Mouse (Mus musculus) adrenal gland, postnatal 25 days (tissue): ENCODE measurements around the gene Cldn16. TPM values are rescaled to one million over a fixed set of nuclear protein-coding genes. Genes with fewer than 3 reads are reported as not detected.
"Not testable (repeated sequence)": the region's sequence is repeated elsewhere in the genome, so short reads cannot be mapped to it uniquely, and the experiment has no call there.

Experiments
- DNase-seq: peaks from one replicate; pipeline ENCODE4 v3.0.0; 2021; ENCODE audit warnings: mixed read lengths
- long read RNA-seq: library from polyadenylated mRNA; stranded (forward); transcript quantifications from one replicate; pipeline ENCODE4 v2.0.0, GENCODE M21; 2021
- total RNA-seq: library from RNA; stranded (reverse); gene quantifications from 2 replicates; pipeline ENCODE4 v1.2.3, GENCODE M21; 2021

Gene Cldn16
- not detected in 2 replicates for total RNA-seq
- long read RNA-seq: 0 reads

- no peak for DNase-seq
Measured at GRCm38 (mm10) chr16:26462835-26463234, at the start of gene Cldn16. Cldn16 (plus strand) TSS chr16:26463135.

GRCm38 (mm10) chr16:26418616-26419015 lies 44.3 kb upstream of the Cldn16 start:
- DNase-seq: no peak

GRCm38 (mm10) chr16:26422078-26422477 lies 40.9 kb upstream of the Cldn16 start:
- DNase-seq: no peak

- DNase-seq: no peak
Measured at GRCm38 (mm10) chr16:26430246-26430645, 32.7 kb upstream of the Cldn16 start.

- DNase-seq: no peak
Measured at GRCm38 (mm10) chr16:26433486-26433885, 29.4 kb upstream of the Cldn16 start.

- no peak for DNase-seq
Measured at GRCm38 (mm10) chr16:26440031-26440430, 22.9 kb upstream of the Cldn16 start.

- DNase-seq: no peak
Measured at GRCm38 (mm10) chr16:26441156-26441555, 21.8 kb upstream of the Cldn16 start.

- no peak for DNase-seq
Measured at GRCm38 (mm10) chr16:26444843-26445242, 18.1 kb upstream of the Cldn16 start.

GRCm38 (mm10) chr16:26447594-26447993 lies 15.3 kb upstream of the Cldn16 start:
- no peak for DNase-seq

GRCm38 (mm10) chr16:26454163-26454562 lies 8.8 kb upstream of the Cldn16 start:
- DNase-seq: no peak

- DNase-seq: no peak
Measured at GRCm38 (mm10) chr16:26456182-26456581, 6.8 kb upstream of the Cldn16 start.

GRCm38 (mm10) chr16:26466535-26466934 lies 3.6 kb downstream of the Cldn16 start:
- DNase-seq: no peak

- DNase-seq: no peak
Measured at GRCm38 (mm10) chr16:26471254-26471653, 8.3 kb downstream of the Cldn16 start.

GRCm38 (mm10) chr16:26495721-26496120 lies 32.8 kb downstream of the Cldn16 start:
- no peak for DNase-seq

GRCm38 (mm10) chr16:26499705-26500104 lies 36.8 kb downstream of the Cldn16 start:
- DNase-seq: not testable (repeated sequence)

- no peak for DNase-seq
Measured at GRCm38 (mm10) chr16:26500738-26501137, 37.8 kb downstream of the Cldn16 start.

GRCm38 (mm10) chr16:26504961-26505360 lies 42.0 kb downstream of the Cldn16 start:
- DNase-seq: no peak

GRCm38 (mm10) chr16:26519596-26519995 lies 56.7 kb downstream of the Cldn16 start:
- no peak for DNase-seq

- no peak for DNase-seq
Measured at GRCm38 (mm10) chr16:26525832-26526231, 62.9 kb downstream of the Cldn16 start.

GRCm38 (mm10) chr16:26526669-26527068 lies 63.7 kb downstream of the Cldn16 start, which contains the start of gene Tmem207:
Tmem207 (minus strand) TSS chr16:26526769.
- no peak for DNase-seq

GRCm38 (mm10) chr16:26527931-26528666 lies 65.2 kb downstream of the Cldn16 start:
- no peak for DNase-seq

GRCm38 (mm10) chr16:26530451-26530850 lies 67.5 kb downstream of the Cldn16 start:
- DNase-seq: no peak

- no peak for DNase-seq
Measured at GRCm38 (mm10) chr16:26532287-26532686, 69.4 kb downstream of the Cldn16 start.
